Mouse (Mus musculus) Muller cell, postnatal 12 days (primary cell): ENCODE measurements around the gene Tmem245.
A peak's percentile ranks its signal among the peaks of the same experiment; 100 is the strongest.

Source experiments
- DNase-seq: peaks from one replicate; pipeline ENCODE4 v3.0.0-alpha.2; 2015; ENCODE audit errors: inconsistent ontology term

Tmem245 gene

GRCm38 (mm10) chr4:56946641-56947640, at the start of gene Tmem245:
TSS of gene Tmem245 (minus strand) at chr4:56947437.
- peak; percentile 94 for DNase-seq

- no peak for DNase-seq
Measured at GRCm38 (mm10) chr4:56993331-56993730, 46.1 kb upstream of the Tmem245 start.

- DNase-seq, result no peak
Measured at GRCm38 (mm10) chr4:56991951-56992350, 44.7 kb upstream of the Tmem245 start.

- DNase-seq, result peak; percentile 11
Measured at GRCm38 (mm10) chr4:56990215-56990584, 43.0 kb upstream of the Tmem245 start, which contains the start of gene Frrs1l. TSS of gene Frrs1l (minus strand) at chr4:56990391.

- peak; percentile 11 for DNase-seq
Measured at GRCm38 (mm10) chr4:56989431-56990214, 42.4 kb upstream of the Tmem245 start.

GRCm38 (mm10) chr4:56965586-56966179, 18.4 kb upstream of the Tmem245 start:
- no peak for DNase-seq

GRCm38 (mm10) chr4:56963687-56964086, 16.4 kb upstream of the Tmem245 start:
- no peak for DNase-seq

- no peak for DNase-seq
Measured at GRCm38 (mm10) chr4:56961320-56961925, 14.2 kb upstream of the Tmem245 start.

GRCm38 (mm10) chr4:56957518-56957917, 10.3 kb upstream of the Tmem245 start:
- DNase-seq, result no peak

- DNase-seq, result no peak
Measured at GRCm38 (mm10) chr4:56953235-56953634, 6.0 kb upstream of the Tmem245 start.

- no peak for DNase-seq
Measured at GRCm38 (mm10) chr4:56951701-56952100, 4.5 kb upstream of the Tmem245 start.

GRCm38 (mm10) chr4:56949494-56949893, 2.3 kb upstream of the Tmem245 start:
- no peak for DNase-seq

GRCm38 (mm10) chr4:56946180-56946579, 1.1 kb downstream of the Tmem245 start:
- DNase-seq, result no peak

GRCm38 (mm10) chr4:56944286-56944685, 3.0 kb downstream of the Tmem245 start:
- peak; percentile 88 for DNase-seq

GRCm38 (mm10) chr4:56943258-56943657, 4.0 kb downstream of the Tmem245 start:
- DNase-seq, result no peak

GRCm38 (mm10) chr4:56942567-56942966, 4.7 kb downstream of the Tmem245 start:
- DNase-seq, result no peak

GRCm38 (mm10) chr4:56941481-56941880, 5.8 kb downstream of the Tmem245 start:
- DNase-seq, result no peak

- DNase-seq, result peak; percentile 58
Measured at GRCm38 (mm10) chr4:56937136-56937535, 10.1 kb downstream of the Tmem245 start.

GRCm38 (mm10) chr4:56935327-56935726, 11.9 kb downstream of the Tmem245 start:
- no peak for DNase-seq

GRCm38 (mm10) chr4:56933154-56933553, 14.1 kb downstream of the Tmem245 start:
- no peak for DNase-seq

GRCm38 (mm10) chr4:56932096-56932495, 15.1 kb downstream of the Tmem245 start:
- peak; percentile 27 for DNase-seq

GRCm38 (mm10) chr4:56930312-56930711, 16.9 kb downstream of the Tmem245 start:
- DNase-seq, result no peak
